Mouse (Mus musculus) CH12F3 (cell line): ENCODE results near the gene Eif5a.

ENCODE experiments used
- in situ Hi-C: fragments of 300-500 bp; cut with MboI; formaldehyde crosslinking; loops from 2 replicates; pipeline ENCODE4 v1.14.3; 2020; ENCODE audit warnings: low sequenced_read_pairs

The Eif5a gene

GRCm38 (mm10) chr11:69904311-69904710, 17.4 kb downstream of the Eif5a start:
- in situ Hi-C loops, result no loop called here

- in situ Hi-C loops, result no loop called here
Observed at GRCm38 (mm10) chr11:69902972-69903371, 18.8 kb downstream of the Eif5a start.

- in situ Hi-C loops, result no loop called here
Observed at GRCm38 (mm10) chr11:69901993-69902392, 19.8 kb downstream of the Eif5a start.

- in situ Hi-C loops, result no loop called here
Observed at GRCm38 (mm10) chr11:69901406-69901846, 20.3 kb downstream of the Eif5a start.

- in situ Hi-C loops, result no loop called here
Observed at GRCm38 (mm10) chr11:69900471-69901405, 21.0 kb downstream of the Eif5a start, which contains the start of the genes 2810408A11Rik and Neurl4. Gene 2810408A11Rik (minus strand): TSS chr11:69900987. Gene Neurl4 (plus strand): TSS chr11:69901072.

- in situ Hi-C loops, result no loop called here
Observed at GRCm38 (mm10) chr11:69899870-69900269, 21.9 kb downstream of the Eif5a start.

GRCm38 (mm10) chr11:69895291-69895690, 26.5 kb downstream of the Eif5a start, which contains the start of gene Acap1:
Gene Acap1 (minus strand): TSS chr11:69895539.
- in situ Hi-C loops, result no loop called here

GRCm38 (mm10) chr11:69894671-69895070, 27.1 kb downstream of the Eif5a start:
- in situ Hi-C loops, result no loop called here

GRCm38 (mm10) chr11:69891482-69891881, 30.3 kb downstream of the Eif5a start:
- in situ Hi-C loops, result no loop called here

GRCm38 (mm10) chr11:69886907-69887635, 34.7 kb downstream of the Eif5a start:
- in situ Hi-C loops, result no loop called here

GRCm38 (mm10) chr11:69884663-69885062, 37.1 kb downstream of the Eif5a start:
- in situ Hi-C loops, result no loop called here

GRCm38 (mm10) chr11:69884240-69884639, 37.5 kb downstream of the Eif5a start:
- in situ Hi-C loops, result no loop called here

GRCm38 (mm10) chr11:69883527-69884151, 38.1 kb downstream of the Eif5a start:
- in situ Hi-C loops, result no loop called here

- in situ Hi-C loops, result no loop called here
Observed at GRCm38 (mm10) chr11:69883066-69883465, 38.7 kb downstream of the Eif5a start.

- in situ Hi-C loops, result no loop called here
Observed at GRCm38 (mm10) chr11:69881787-69882670, 39.7 kb downstream of the Eif5a start.

GRCm38 (mm10) chr11:69880853-69881603, 40.7 kb downstream of the Eif5a start, which contains the start of gene Kctd11:
Gene Kctd11 (minus strand): TSS chr11:69881406.
- in situ Hi-C loops, result no loop called here

GRCm38 (mm10) chr11:69880506-69880852, 41.3 kb downstream of the Eif5a start:
- in situ Hi-C loops, result no loop called here

- in situ Hi-C loops, result loop anchor here (10.0 kb wide), 1 partner anchor 135 kb away; no protein-coding TSS in a partner anchor
Observed at GRCm38 (mm10) chr11:69879711-69880110, 42.0 kb downstream of the Eif5a start.

GRCm38 (mm10) chr11:69878952-69879351, 42.8 kb downstream of the Eif5a start:
- in situ Hi-C loops, result loop anchor here (10.0 kb wide), 1 partner anchor 134 kb away; no protein-coding TSS in a partner anchor
